Comparison of ENCODE assay signal across 8 mouse cellular contexts in the genomic region with DNA sequence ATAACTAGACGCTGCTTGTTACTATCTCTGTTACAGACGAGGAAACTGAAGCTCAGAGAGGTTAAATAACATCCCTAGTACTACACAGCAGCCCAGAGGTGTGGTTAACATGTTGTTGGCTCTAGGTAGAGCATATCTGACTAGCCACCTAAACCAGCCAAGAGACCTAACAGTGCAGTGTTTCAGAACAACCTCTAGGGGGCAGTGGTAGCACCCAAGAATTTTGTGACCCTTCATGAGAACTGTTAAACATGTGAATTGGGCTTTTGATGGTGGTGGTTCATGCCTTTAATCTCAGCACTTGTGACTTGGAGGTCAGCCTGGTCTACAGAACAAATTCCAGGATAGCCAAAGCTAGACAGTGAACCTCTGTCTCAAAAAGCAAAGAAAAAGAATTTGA. TPM values are rescaled to one million over a fixed set of nuclear protein-coding genes. Genes with fewer than 3 reads are reported as not detected.
DNase-seq lines count a peak whose midpoint lies in the region; ATAC-seq and TF ChIP-seq lines count a peak whose summit lies in the region.

No protein-coding gene starts in this region.

- no peak overlapping the region for H3K9ac ChIP-seq in lung, embryonic 16.5 days (ENCODE audit: low read length)
- H3K9ac ChIP-seq in stomach, postnatal 0 days (ENCODE audit: low read length), result no peak overlapping the region

- ATAC-seq in cerebellum, adult (ENCODE audit: insufficient number of reproducible peaks, low FRiP score, low TSS enrichment), result 0 out of 2 replicates have a peak, but pooled peaks have one; percentile 42
- ATAC-seq in hematopoietic stem cell, adult 5-6 weeks (replicated peaks in 1 of 2; ENCODE audit: insufficient read depth in 1 of 2, low FRiP score in 2 of 2, low TSS enrichment in 1 of 2, low read depth in 1 of 2, poor library complexity in 2 of 2, severe bottlenecking in 2 of 2), result peak; percentile 56 to 74; a peak in 3 of 4 replicates
- ATAC-seq in lung, embryonic 16.5 days (ENCODE audit: low read depth), result 0 out of 2 replicates have a peak, but pooled peaks have one; percentile 31
- peak; percentile 41; the same call in 1 of the 2 replicates for ATAC-seq in stomach, postnatal 0 days (ENCODE audit: low FRiP score, low TSS enrichment)

- no peak overlapping the region for H3K4me3 ChIP-seq in lung, embryonic 16.5 days (ENCODE audit: low read length)
- no peak overlapping the region for H3K4me3 ChIP-seq in stomach, postnatal 0 days (ENCODE audit: low read depth, low read length)

- H3K4me2 ChIP-seq in lung, embryonic 16.5 days (ENCODE audit: low read depth, low read length), result no peak overlapping the region
- H3K4me2 ChIP-seq in stomach, postnatal 0 days (replicated peaks; ENCODE audit: low read depth), result no peak overlapping the region

- no peaks in the 10 kb centered on the region for H3K9me3 ChIP-seq in lung, embryonic 16.5 days (ENCODE audit: control insufficient read depth, low read length)
- no peaks in the 10 kb centered on the region for H3K9me3 ChIP-seq in stomach, postnatal 0 days (ENCODE audit: control insufficient read depth, low read length)

- no peak overlapping the region for H3K27ac ChIP-seq in lung, embryonic 16.5 days (ENCODE audit: low read length)
- no peak overlapping the region for H3K27ac ChIP-seq in stomach, postnatal 0 days (replicated peaks)

- no peak for DNase-seq in cerebellum, postnatal 4 days (ENCODE audit: low spot score in 2 of 2)
- peak; percentile 48 to 55 for DNase-seq in right cerebral cortex, adult 2 months (ENCODE audit: low spot score in 2 of 2)
- no peak for DNase-seq in right cerebral cortex, postnatal 25 days
- peak; percentile 25 to 27 for DNase-seq in cerebellum, postnatal 25 days
- peak; percentile 50 for DNase-seq in stomach, postnatal 0 days (ENCODE audit: low spot score)

- no peaks in the 10 kb centered on the region for H3K36me3 ChIP-seq in lung, embryonic 16.5 days (ENCODE audit: control insufficient read depth, insufficient read depth, low read length)
- H3K36me3 ChIP-seq in stomach, postnatal 0 days (ENCODE audit: control insufficient read depth, insufficient read depth, low read length), result peaks cover 2% of the 10 kb centered on the region; the same call in 1 of the 2 replicates

- H3K27me3 ChIP-seq in lung, embryonic 16.5 days (ENCODE audit: control insufficient read depth, insufficient read depth, low read depth, low read length), result no peaks in the 10 kb centered on the region
- H3K27me3 ChIP-seq in stomach, postnatal 0 days (ENCODE audit: control insufficient read depth, insufficient read depth, low read length), result no peaks in the 10 kb centered on the region

- WGBS in lung, embryonic 16.5 days, result 22% methylated on average over 2 of the region's 2 CpGs
- 28% methylated on average over 2 of the region's 2 CpGs for WGBS in stomach, postnatal 0 days

- TF ChIP-seq EP300 in stomach, postnatal 0 days (optimal IDR thresholded peaks at IDR 0.05), result no peak

- peak; percentile 93 for TF ChIP-seq CTCF in stomach, postnatal 0 days (IDR thresholded peaks at IDR 0.05; ENCODE audit: low read depth)

- no peaks in the 10 kb centered on the region for H3K4me1 ChIP-seq in lung, embryonic 16.5 days (replicated peaks; ENCODE audit: control insufficient read depth, insufficient read depth, low read length)
- no peaks in the 10 kb centered on the region for H3K4me1 ChIP-seq in stomach, postnatal 0 days (replicated peaks; ENCODE audit: control insufficient read depth, insufficient read depth)

RNA-seq across cellular contexts. Expression of a gene that starts 46.2 kb away (rescaled TPM):
- total RNA-seq in hematopoietic stem cell, adult 5-6 weeks (2017), result 27.3 and 31.5 TPM in 2 replicates
- 38.9 and 41.5 TPM in 2 replicates for polyA plus RNA-seq in lung, embryonic 16.5 days (2015; fragmentation: Nextera tagmentation; extraction: Ambion mirVana)
- polyA plus RNA-seq in stomach, postnatal 0 days (2015; fragmentation: Nextera tagmentation; extraction: Ambion mirVana), result 11.5 and 12.4 TPM in 2 replicates

Comparison
In these comparisons a context has a peak if more than half of its experiments do, and no peak if none do; other contexts are left out.
1. DNase-seq: peak in right cerebral cortex, adult 2 months (2 of 2), cerebellum, postnatal 25 days (2 of 2) and stomach, postnatal 0 days (single experiment); none in cerebellum, postnatal 4 days (0 of 2) and right cerebral cortex, postnatal 25 days (single experiment).
2. Peak in every context shown above with its lines, with median percentiles within 50 percentile points of each other: ATAC-seq.